Mouse (Mus musculus) brain, embryonic 14.5 days (tissue): ENCODE measurements around the gene Phtf1.

Source experiments
- CTCF ChIP-seq: fragments of 200-500 bp; IDR thresholded peaks from 2 replicates; pipeline ENCODE4 v1.5.1; 2012; ENCODE audit warnings: inconsistent platforms, mild to moderate bottlenecking, moderate library complexity, borderline replicate concordance; ENCODE audit not compliant: insufficient read depth, insufficient read length; ENCODE audit errors: extremely low read depth
- POLR2A ChIP-seq: fragments of 200-500 bp; IDR thresholded peaks from 2 replicates; pipeline ENCODE4 v1.6.1; 2012; ENCODE audit warnings: mild to moderate bottlenecking, inconsistent platforms, borderline replicate concordance; ENCODE audit not compliant: poor library complexity, insufficient read depth, insufficient read length, severe bottlenecking; ENCODE audit errors: extremely low read depth

GRCm38 (mm10) chr3:103967231-103967630, 679 bp upstream of the Phtf1 start:
- no peak for TF ChIP-seq CTCF
- no peak for TF ChIP-seq POLR2A
